Mouse (Mus musculus) ZHBTc4 (cell line): ENCODE measurements around the gene Lbx2.
A peak's percentile ranks its signal among the peaks of the same experiment; 100 is the strongest.

Experiments used
- DNase-seq: peaks from one replicate; pipeline ENCODE4 v3.0.0-alpha.2; 2011; ENCODE audit warnings: low read depth, low spot score

Lbx2 gene

GRCm38 (mm10) chr6:83086121-83087035 is at the start of gene Lbx2:
Gene Lbx2 (plus strand): TSS chr6:83086367.
- peak; percentile 45 for DNase-seq

GRCm38 (mm10) chr6:83037188-83037587 is 49.0 kb upstream of the Lbx2 start:
- no peak for DNase-seq

GRCm38 (mm10) chr6:83038496-83039012 is 47.6 kb upstream of the Lbx2 start:
- peak; percentile 96 for DNase-seq

- DNase-seq = no peak
Observed at GRCm38 (mm10) chr6:83040601-83041000, 45.6 kb upstream of the Lbx2 start.

- DNase-seq = peak; percentile 66
Observed at GRCm38 (mm10) chr6:83043561-83043960, 42.6 kb upstream of the Lbx2 start.

- DNase-seq = no peak
Observed at GRCm38 (mm10) chr6:83043993-83044392, 42.2 kb upstream of the Lbx2 start.

- DNase-seq = no peak
Observed at GRCm38 (mm10) chr6:83044742-83045141, 41.4 kb upstream of the Lbx2 start.

- DNase-seq = no peak
Observed at GRCm38 (mm10) chr6:83049367-83049766, 36.8 kb upstream of the Lbx2 start.

- DNase-seq = peak; percentile 55
Observed at GRCm38 (mm10) chr6:83053136-83053960, 32.8 kb upstream of the Lbx2 start.

GRCm38 (mm10) chr6:83054074-83054851 is 31.9 kb upstream of the Lbx2 start, which contains the start of gene Aup1:
Gene Aup1 (plus strand): TSS chr6:83054521.
- DNase-seq = peak; percentile 98

GRCm38 (mm10) chr6:83054871-83055431 is 31.2 kb upstream of the Lbx2 start, which contains the start of gene Htra2:
Gene Htra2 (minus strand): TSS chr6:83055273.
- no peak for DNase-seq

- DNase-seq = peak; percentile 90
Observed at GRCm38 (mm10) chr6:83057790-83058189, 28.4 kb upstream of the Lbx2 start, which contains the start of gene Dqx1. Gene Dqx1 (plus strand): TSS chr6:83057844.

- no peak for DNase-seq
Observed at GRCm38 (mm10) chr6:83058725-83059124, 27.4 kb upstream of the Lbx2 start.

GRCm38 (mm10) chr6:83065995-83066394 is 20.2 kb upstream of the Lbx2 start:
- DNase-seq = peak; percentile 38

- DNase-seq = peak; percentile 63
Observed at GRCm38 (mm10) chr6:83066441-83066840, 19.7 kb upstream of the Lbx2 start.

- DNase-seq = peak; percentile 62
Observed at GRCm38 (mm10) chr6:83068221-83068620, 17.9 kb upstream of the Lbx2 start.

- peak; percentile 47 for DNase-seq
Observed at GRCm38 (mm10) chr6:83068706-83069487, 17.3 kb upstream of the Lbx2 start.

- DNase-seq = peak; percentile 52
Observed at GRCm38 (mm10) chr6:83069488-83070246, 16.5 kb upstream of the Lbx2 start.

GRCm38 (mm10) chr6:83070247-83070310 is 16.1 kb upstream of the Lbx2 start, which contains the start of gene Tlx2:
Gene Tlx2 (minus strand): TSS chr6:83070293.
- DNase-seq = no peak
